Mouse (Mus musculus) small intestine, adult 2 months (tissue): ENCODE data around the gene Zfp839. TPM values are rescaled to one million over a fixed set of nuclear protein-coding genes. Genes with fewer than 3 reads are reported as not detected.

Source experiments
- H3K27ac ChIP-seq: fragments of 200-500 bp; 2 replicates; pipeline ENCODE4 v1.5.1; 2012; ENCODE audit warnings: low read depth, low read length, control low read depth, inconsistent platforms; ENCODE audit not compliant: insufficient read depth
- H3K27me3 ChIP-seq: fragments of 200-500 bp; 2 replicates; pipeline ENCODE4 v1.6.1; 2012; ENCODE audit warnings: mild to moderate bottlenecking, moderate library complexity, low read length, inconsistent platforms; ENCODE audit not compliant: control insufficient read depth, insufficient read depth
- H3K36me3 ChIP-seq: fragments of 200-500 bp; 2 replicates; pipeline ENCODE4 v1.6.1; 2012; ENCODE audit warnings: mild to moderate bottlenecking, low read length, control low read depth, inconsistent platforms; ENCODE audit not compliant: control insufficient read depth, insufficient read depth
- H3K4me1 ChIP-seq: fragments of 200-500 bp; 2 replicates; pipeline ENCODE4 v1.6.1; 2012; ENCODE audit warnings: low read length, inconsistent platforms, mixed read lengths; ENCODE audit not compliant: control insufficient read depth, insufficient read depth, insufficient read length
- H3K4me3 ChIP-seq: fragments of 200-500 bp; 2 replicates; pipeline ENCODE4 v1.5.1; 2012; ENCODE audit warnings: low read depth, mild to moderate bottlenecking, control low read depth, inconsistent platforms, low read length, moderate library complexity
- CTCF ChIP-seq: fragments of 200-500 bp; IDR thresholded peaks from 2 replicates; pipeline ENCODE4 v1.5.1; 2012; ENCODE audit warnings: low read depth, mild to moderate bottlenecking, control low read depth, inconsistent platforms, low read length, moderate library complexity, mixed read lengths; ENCODE audit not compliant: insufficient replicate concordance, insufficient read length; ENCODE audit errors: extremely low read depth
- POLR2A ChIP-seq: fragments of 200-500 bp; IDR thresholded peaks from 2 replicates; pipeline ENCODE4 v1.6.1; 2012; ENCODE audit warnings: low read depth, mild to moderate bottlenecking, control low read depth, inconsistent platforms, low read length, moderate library complexity
- WGBS: fragments of 180-500 bp; shearing (Covaris S2); methylation state at CpG from one replicate; pipeline ENCODE4 v1.1.7; 2018; 5-methylcytosine and 5-hydroxymethylcytosine counted together
- polyA plus RNA-seq: library from polyadenylated mRNA; depleted of rRNA; stranded (reverse); fragments of >200 nt; gene quantifications from 2 replicates; pipeline ENCODE4 v1.2.3, GENCODE M21; 2012

The Zfp839 gene
- polyA plus RNA-seq, 1 experiment = 3.2 TPM

DNA sequence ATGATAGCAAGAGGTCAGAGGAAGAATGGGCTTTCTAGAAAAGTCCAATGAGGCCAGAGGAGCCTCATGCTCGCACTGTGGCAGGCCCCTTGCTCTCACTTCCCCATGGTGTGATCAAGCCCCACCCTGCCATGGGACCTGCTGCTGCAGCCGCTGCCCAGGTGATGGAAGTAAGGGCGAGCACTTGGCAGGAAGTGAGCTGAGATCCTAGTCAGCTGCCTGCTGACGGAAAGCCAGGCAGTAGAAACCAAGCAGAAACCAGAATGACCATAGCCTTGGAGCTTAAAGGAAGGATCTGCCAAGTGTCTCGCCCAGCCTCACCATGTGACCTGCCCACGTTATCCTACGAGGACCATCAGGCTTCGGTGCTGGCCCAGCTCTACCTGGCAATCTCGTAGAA lies 36.9 kb upstream of the Zfp839 start:
- Histone ChIP-seq H3K27me3 (no peaks in the 10 kb centered on the region), H3K27ac (no peak overlapping the region), H3K4me3 (no peak overlapping the region), H3K36me3 (no peaks in the 10 kb centered on the region), H3K4me1 (peaks cover 2% of the 10 kb centered on the region; the same call in 1 of the 2 replicates)
- WGBS = 77% methylated on average over 9 of the region's 9 CpGs
- no peak for TF ChIP-seq CTCF
- TF ChIP-seq POLR2A = no peak

DNA sequence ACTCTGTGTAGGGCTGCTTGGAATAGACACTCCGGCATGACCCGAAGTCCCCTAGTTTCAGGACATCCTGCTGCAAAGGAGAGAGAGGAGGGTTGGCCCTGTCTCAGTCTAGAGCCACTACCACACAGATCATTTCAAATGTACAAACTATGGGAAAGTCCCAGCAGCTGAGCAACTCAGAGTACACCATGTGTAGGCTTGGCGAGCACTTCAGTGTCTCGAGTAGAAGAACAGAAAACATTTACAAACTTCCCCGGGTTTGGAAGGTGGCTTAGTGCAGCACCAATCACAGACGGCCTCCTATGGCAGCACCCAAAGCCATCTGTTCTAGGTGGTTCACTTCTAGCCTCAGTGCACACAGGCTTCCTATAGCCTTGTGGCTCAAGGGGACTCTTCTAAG lies 36.4 kb upstream of the Zfp839 start:
- H3K27ac ChIP-seq = no peak overlapping the region
- no peak overlapping the region for H3K4me3 ChIP-seq
- H3K27me3 ChIP-seq = no peaks in the 10 kb centered on the region
- H3K4me1 ChIP-seq = peaks cover 2% of the 10 kb centered on the region; the same call in 1 of the 2 replicates
- no peaks in the 10 kb centered on the region for H3K36me3 ChIP-seq
- WGBS = 86% methylated on average over 6 of the region's 6 CpGs
- TF ChIP-seq CTCF = no peak
- TF ChIP-seq POLR2A = no peak

DNA sequence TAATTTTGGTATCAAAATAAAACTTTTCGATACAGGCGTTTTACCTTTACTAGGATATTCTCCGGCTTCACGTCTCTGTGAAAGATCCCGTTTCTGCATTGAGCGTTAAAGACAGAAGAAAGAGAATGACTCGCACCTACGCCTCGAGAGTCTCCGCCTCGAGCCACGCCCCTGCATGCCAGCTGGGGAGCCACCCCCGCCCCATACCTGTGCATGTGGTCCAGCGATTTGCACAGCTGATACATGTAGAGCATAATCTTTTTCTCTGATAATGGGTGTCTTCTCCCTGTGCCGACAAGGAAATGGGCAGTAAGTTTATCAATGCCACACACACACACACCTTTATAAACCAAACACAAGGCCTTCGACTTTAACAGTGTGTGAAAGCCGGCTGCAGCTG lies 35.1 kb upstream of the Zfp839 start:
- 36% methylated on average over 17 of the region's 17 CpGs for WGBS
- no peak overlapping the region for H3K27ac ChIP-seq
- H3K4me1 ChIP-seq = peaks cover 2% of the 10 kb centered on the region; the same call in 1 of the 2 replicates
- no peaks in the 10 kb centered on the region for H3K27me3 ChIP-seq
- no peak overlapping the region for H3K4me3 ChIP-seq
- TF ChIP-seq POLR2A (no peak), CTCF (no peak)
- H3K36me3 ChIP-seq = no peaks in the 10 kb centered on the region

DNA sequence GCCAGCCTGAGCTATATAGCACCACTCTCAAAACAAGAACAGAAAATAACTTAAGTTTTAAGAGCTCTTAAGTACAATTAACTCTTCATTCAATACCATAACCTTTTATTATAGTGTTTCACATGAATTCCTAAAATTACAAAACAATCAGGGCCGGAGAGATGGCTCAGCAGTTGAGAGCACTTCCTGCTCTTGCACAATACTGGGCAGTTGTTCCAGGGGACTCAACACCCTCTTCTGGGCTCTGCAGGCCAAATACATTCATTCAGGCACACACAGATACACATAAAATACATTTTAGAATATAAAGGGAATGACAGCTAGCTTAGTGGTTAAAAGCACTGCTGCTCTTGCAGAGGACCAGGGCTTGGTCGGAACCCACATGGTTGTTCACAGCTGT lies 33.2 kb upstream of the Zfp839 start:
- Histone ChIP-seq H3K4me3 (no peak overlapping the region), H3K4me1 (peaks cover 2% of the 10 kb centered on the region; the same call in 1 of the 2 replicates), H3K27ac (no peak overlapping the region), H3K36me3 (no peaks in the 10 kb centered on the region), H3K27me3 (no peaks in the 10 kb centered on the region)
- WGBS = 81% methylated on average over 2 of the region's 2 CpGs
- no peak for TF ChIP-seq POLR2A
- no peak for TF ChIP-seq CTCF

DNA sequence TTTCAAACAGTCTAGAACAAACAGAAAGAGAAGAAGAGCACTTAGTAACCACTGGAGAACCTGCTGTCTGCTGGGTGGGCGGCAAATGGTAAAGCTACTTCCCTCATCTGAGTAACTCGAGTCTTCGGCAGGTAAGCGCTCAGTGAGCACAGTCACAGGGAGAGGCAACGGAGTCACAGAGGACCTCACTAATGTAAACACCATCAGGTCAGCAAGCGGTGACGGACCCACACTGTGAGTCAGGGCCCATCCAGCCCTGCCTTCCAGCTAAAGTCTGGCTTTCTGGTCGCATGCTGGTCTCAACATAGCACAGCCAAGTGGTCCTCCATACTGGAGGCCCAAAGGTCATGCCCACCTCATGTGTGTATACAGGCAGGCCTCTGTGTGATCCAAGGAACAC lies 30.7 kb upstream of the Zfp839 start:
- no peak for TF ChIP-seq POLR2A
- no peak for TF ChIP-seq CTCF
- Histone ChIP-seq H3K27me3 (no peaks in the 10 kb centered on the region), H3K4me1 (peaks cover 2% of the 10 kb centered on the region; the same call in 1 of the 2 replicates), H3K36me3 (no peaks in the 10 kb centered on the region), H3K27ac (no peak overlapping the region), H3K4me3 (no peak overlapping the region)
- WGBS = 82% methylated on average over 8 of the region's 8 CpGs

DNA sequence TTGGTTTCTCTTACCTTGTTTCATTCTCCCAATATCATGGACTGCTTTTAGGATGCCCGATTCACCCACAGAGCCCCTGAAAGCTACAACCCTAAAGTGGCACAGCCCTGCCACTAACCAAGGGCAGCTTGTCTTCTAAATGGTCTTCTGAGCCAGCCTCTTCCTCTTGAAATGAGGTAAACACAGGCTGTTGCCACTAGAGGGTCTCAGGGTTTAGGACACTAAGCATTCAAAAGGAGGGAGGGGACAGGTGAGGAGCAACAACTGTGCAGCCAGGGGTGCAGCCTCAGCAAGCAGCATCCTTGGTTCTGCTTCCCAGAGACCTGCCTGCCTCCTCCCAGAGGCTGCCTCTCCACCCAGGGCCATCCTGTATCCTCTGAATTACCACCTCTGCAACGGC lies 28.3 kb upstream of the Zfp839 start:
- WGBS = 91% methylated on average over 2 of the region's 2 CpGs
- no peak for TF ChIP-seq POLR2A
- no peak for TF ChIP-seq CTCF

DNA sequence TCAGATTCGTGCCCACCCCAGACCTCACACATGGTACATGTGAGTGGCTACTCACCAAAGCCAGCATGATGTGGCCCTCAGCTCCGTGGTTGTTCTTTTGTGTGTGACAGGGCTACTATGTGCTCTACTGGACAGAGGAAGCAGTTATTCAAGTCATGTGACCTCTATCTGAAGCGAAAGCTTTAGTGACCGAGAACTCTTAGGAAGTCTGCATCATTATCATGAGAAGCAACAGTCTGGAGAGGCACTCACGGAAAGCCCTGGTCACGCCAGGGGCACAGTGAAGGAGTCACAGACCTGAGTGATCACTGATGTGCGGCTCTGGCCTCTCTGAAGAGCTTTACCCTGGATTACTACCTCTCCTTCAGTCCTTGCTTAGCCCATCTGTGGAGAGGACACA lies 27.7 kb upstream of the Zfp839 start:
- TF ChIP-seq POLR2A (no peak), CTCF (no peak)
- Histone ChIP-seq H3K27me3 (no peaks in the 10 kb centered on the region), H3K36me3 (no peaks in the 10 kb centered on the region), H3K4me3 (no peak overlapping the region), H3K4me1 (no peaks in the 10 kb centered on the region), H3K27ac (no peak overlapping the region)
- WGBS = 81% methylated on average over 7 of the region's 7 CpGs

More for the DNA sequence above, 28.3 kb upstream of the Zfp839 start:
- H3K27ac ChIP-seq = no peak overlapping the region
- no peaks in the 10 kb centered on the region for H3K27me3 ChIP-seq
- no peaks in the 10 kb centered on the region for H3K36me3 ChIP-seq
- H3K4me1 ChIP-seq = no peaks in the 10 kb centered on the region
- no peak overlapping the region for H3K4me3 ChIP-seq
